Mouse (Mus musculus) midbrain, embryonic 11.5 days (tissue): Measurements from ENCODE around the gene Slc25a21. TPM values are rescaled to one million over a fixed set of nuclear protein-coding genes. Genes with fewer than 3 reads are reported as not detected.

Experiments
- ATAC-seq: fragments of 200-750 bp; cut with Nextera tagmentation; 2 replicates; pipeline ENCODE4 v1.8.0; 2017; ENCODE audit warnings: moderate TSS enrichment, moderate library complexity; ENCODE audit not compliant: low FRiP score
- DNase-seq: peaks from one replicate; pipeline ENCODE4 v3.0.0; 2015; ENCODE audit warnings: low spot score; ENCODE audit errors: missing footprints
- H3K27ac ChIP-seq: fragments of 300-500 bp; sonication (generic); 2 replicates; pipeline ENCODE4 v1.5.1; 2014; ENCODE audit warnings: low read depth, low read length
- H3K27me3 ChIP-seq: fragments of 300-500 bp; sonication (generic); 2 replicates; pipeline ENCODE4 v1.6.1; 2014; ENCODE audit warnings: mild to moderate bottlenecking, low read length, moderate library complexity, mixed read lengths; ENCODE audit not compliant: control insufficient read depth, insufficient read depth
- H3K36me3 ChIP-seq: fragments of 300-500 bp; sonication (generic); 2 replicates; pipeline ENCODE4 v1.6.1; 2014; ENCODE audit warnings: mild to moderate bottlenecking, low read length, moderate library complexity, mixed read lengths; ENCODE audit not compliant: control insufficient read depth, insufficient read depth
- H3K4me1 ChIP-seq: fragments of 300-500 bp; sonication (generic); 2 replicates; pipeline ENCODE4 v1.6.1; 2014; ENCODE audit warnings: low read length; ENCODE audit not compliant: control insufficient read depth, insufficient read depth
- H3K4me2 ChIP-seq: fragments of 300-500 bp; sonication (generic); 2 replicates; pipeline ENCODE4 v1.6.1; 2014; ENCODE audit warnings: mild to moderate bottlenecking, moderate library complexity
- H3K4me3 ChIP-seq: fragments of 300-500 bp; sonication (generic); 2 replicates; pipeline ENCODE4 v1.5.1; 2014; ENCODE audit warnings: low read depth, low read length
- H3K9ac ChIP-seq: fragments of 300-500 bp; sonication (generic); 2 replicates; pipeline ENCODE4 v1.6.1; 2014; ENCODE audit warnings: low read length
- H3K9me3 ChIP-seq: fragments of 300-500 bp; sonication (generic); 2 replicates; pipeline ENCODE4 v1.6.1; 2016; ENCODE audit warnings: low read length; ENCODE audit not compliant: control insufficient read depth
- WGBS: fragments of 180-500 bp; shearing (Covaris S2); extraction: QIAGEN DNeasy Blood & Tissue Kit; methylation state at CpG from one replicate; pipeline ENCODE4 v1.1.7; 2014; 5-methylcytosine and 5-hydroxymethylcytosine counted together
- polyA plus RNA-seq: library from polyadenylated mRNA; unstranded; fragments of >200 nt; fragmentation: Nextera tagmentation; extraction: Ambion mirVana; gene quantifications from 2 replicates; pipeline ENCODE4 v1.2.1, GENCODE M21; 2014

The Slc25a21 gene
- polyA plus RNA-seq, 1 experiment from 2014 or later = 2.5 TPM

DNA sequence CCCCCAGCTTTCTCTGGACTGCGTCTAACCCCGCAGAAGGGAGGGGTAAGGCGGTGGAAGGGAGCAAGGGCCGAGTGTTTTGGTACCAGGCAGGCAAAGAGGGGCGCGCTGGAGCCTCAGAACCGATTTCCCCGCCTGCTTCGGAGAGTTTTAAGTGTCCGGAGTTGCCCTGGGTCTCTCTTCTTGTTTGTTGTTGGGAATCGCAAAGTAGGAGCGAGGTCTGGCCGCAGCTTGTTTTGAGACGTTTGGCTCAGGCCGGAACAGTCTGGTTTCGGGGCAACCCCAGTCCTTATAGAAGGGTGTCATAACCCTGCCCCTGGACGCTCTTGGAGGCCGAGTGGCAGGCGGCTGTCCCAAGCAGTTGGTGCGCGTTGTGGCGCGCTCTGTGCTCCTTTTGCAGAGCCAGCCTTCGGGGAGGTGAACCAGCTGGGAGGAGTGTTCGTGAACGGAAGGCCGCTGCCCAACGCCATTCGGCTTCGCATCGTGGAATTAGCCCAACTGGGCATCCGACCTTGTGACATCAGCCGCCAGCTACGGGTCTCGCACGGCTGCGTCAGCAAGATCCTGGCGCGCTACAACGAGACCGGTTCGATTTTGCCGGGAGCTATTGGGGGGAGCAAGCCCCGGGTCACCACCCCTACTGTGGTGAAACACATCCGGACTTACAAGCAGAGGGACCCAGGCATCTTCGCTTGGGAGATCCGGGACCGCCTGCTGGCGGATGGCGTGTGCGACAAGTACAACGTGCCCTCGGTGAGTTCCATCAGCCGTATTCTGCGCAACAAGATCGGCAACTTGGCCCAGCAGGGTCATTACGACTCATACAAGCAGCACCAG, 500.9 kb downstream of the Slc25a21 start:
- Histone ChIP-seq H3K36me3 (no peaks in the 10 kb centered on the region), H3K4me1 (peaks cover 18% of the 10 kb centered on the region), H3K9ac (no peak overlapping the region), H3K27ac (no peak overlapping the region), H3K4me2 (peak overlapping the region; percentile 39), H3K4me3 (peak overlapping the region; percentile 23), H3K9me3 (no peaks in the 10 kb centered on the region), H3K27me3 (peaks cover 97% of the 10 kb centered on the region)
- under 1% methylated on average over 57 of the region's 57 CpGs for WGBS
- DNase-seq (peak; percentile 97), ATAC-seq (no peak)

DNA sequence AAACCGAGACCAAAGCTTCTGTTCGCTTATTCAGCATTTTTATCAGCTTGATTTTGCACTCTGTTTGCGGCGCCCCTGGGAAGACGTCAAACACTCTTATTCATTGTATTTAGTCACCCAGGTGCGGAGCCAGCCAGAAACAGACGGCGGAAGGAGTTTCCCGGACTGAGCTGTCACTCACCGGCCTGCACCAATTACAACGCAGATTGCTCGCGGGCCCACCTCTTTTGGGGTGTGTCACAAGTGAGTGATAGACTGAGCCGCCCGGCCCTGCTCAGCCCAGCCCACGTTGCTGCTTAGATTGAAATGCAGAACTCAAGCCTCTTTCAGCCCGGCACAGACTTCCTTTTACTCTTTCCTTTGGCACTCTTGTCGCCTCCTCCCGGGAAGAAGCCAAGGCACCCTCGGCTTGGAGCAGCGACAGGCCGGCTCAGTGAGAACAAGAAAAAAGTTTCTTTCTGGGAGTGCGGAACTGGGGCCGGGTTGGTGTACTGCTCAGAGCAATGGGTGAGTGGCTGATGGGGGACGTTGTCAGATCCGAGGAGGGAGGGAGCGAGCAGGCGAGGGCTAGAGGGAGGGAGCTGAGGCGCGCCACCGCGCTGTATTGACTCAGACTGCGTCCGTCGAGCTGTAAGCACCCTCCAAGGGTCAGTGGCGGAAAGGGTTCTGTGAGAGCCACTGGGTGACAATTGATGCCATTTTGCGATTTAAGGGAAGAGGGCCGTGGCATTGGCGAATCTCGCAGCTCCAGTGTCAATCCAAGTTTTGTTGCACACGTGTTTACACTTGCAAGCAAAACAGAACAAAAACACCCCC, 501.7 kb downstream of the Slc25a21 start:
- H3K4me2 ChIP-seq = peak overlapping the region; percentile 39
- H3K36me3 ChIP-seq = no peaks in the 10 kb centered on the region
- H3K27me3 ChIP-seq = peaks cover 98% of the 10 kb centered on the region
- DNase-seq (peak; percentile 97), ATAC-seq (peak; percentile 91)
- H3K4me3 ChIP-seq = peak overlapping the region; percentile 23
- no peak overlapping the region for H3K9ac ChIP-seq
- H3K9me3 ChIP-seq = no peaks in the 10 kb centered on the region
- H3K4me1 ChIP-seq = peaks cover 21% of the 10 kb centered on the region
- 0% methylated on average over 41 of the region's 41 CpGs for WGBS
- no peak overlapping the region for H3K27ac ChIP-seq

DNA sequence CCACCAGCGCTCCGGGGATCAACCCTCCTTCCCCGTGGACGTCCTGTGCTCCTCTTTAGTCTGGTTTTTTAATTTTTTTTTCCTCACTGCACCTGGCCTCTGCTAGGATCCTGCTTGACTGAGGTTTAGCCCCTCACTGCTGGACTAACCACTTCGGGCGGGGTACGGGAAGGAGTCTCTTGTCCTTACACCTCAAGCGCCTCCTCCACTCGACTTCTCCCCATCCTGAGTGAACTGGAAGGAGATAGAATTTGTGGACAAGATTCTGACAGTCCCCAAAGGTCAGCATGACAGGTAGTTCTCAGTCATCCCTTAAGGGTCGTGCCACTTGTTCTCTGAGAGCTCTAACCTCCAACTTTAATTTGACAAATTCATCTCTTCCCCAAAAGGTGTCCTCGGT, 502.3 kb downstream of the Slc25a21 start:
- Histone ChIP-seq H3K4me1 (peaks cover 21% of the 10 kb centered on the region), H3K27ac (no peak overlapping the region), H3K27me3 (peaks cover 98% of the 10 kb centered on the region), H3K4me3 (no peak overlapping the region), H3K9ac (no peak overlapping the region), H3K4me2 (peak overlapping the region; percentile 39; the same call in 1 of the 2 replicates), H3K36me3 (no peaks in the 10 kb centered on the region), H3K9me3 (no peaks in the 10 kb centered on the region)
- under 1% methylated on average over 11 of the region's 11 CpGs for WGBS
- ATAC-seq (no peak), DNase-seq (peak; percentile 94)

DNA sequence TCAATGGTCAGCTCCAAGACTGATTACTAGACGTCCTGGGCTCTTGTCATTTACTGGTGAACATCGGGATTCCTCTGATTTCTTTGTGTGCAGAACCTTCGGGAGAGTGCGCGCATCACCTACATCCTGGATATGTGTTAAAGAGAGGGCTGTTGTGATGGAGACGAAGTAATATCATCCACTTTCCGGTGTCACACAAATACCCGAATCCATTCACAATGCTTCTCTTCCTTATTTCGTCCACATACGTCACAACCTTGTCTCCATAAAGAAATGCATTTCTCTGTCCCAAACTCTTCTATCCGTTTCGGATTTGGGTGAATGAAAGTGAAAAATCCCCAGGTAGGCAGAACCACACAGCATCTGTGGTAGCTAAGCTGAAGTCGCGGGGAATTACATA, 502.9 kb downstream of the Slc25a21 start:
- Histone ChIP-seq H3K4me3 (no peak overlapping the region), H3K9ac (no peak overlapping the region), H3K27me3 (peaks cover 98% of the 10 kb centered on the region), H3K9me3 (no peaks in the 10 kb centered on the region), H3K4me2 (no peak overlapping the region), H3K36me3 (no peaks in the 10 kb centered on the region), H3K27ac (no peak overlapping the region), H3K4me1 (peaks cover 21% of the 10 kb centered on the region)
- no peak for ATAC-seq
- WGBS = 1% methylated on average over 14 of the region's 14 CpGs
- peak; percentile 90 for DNase-seq

DNA sequence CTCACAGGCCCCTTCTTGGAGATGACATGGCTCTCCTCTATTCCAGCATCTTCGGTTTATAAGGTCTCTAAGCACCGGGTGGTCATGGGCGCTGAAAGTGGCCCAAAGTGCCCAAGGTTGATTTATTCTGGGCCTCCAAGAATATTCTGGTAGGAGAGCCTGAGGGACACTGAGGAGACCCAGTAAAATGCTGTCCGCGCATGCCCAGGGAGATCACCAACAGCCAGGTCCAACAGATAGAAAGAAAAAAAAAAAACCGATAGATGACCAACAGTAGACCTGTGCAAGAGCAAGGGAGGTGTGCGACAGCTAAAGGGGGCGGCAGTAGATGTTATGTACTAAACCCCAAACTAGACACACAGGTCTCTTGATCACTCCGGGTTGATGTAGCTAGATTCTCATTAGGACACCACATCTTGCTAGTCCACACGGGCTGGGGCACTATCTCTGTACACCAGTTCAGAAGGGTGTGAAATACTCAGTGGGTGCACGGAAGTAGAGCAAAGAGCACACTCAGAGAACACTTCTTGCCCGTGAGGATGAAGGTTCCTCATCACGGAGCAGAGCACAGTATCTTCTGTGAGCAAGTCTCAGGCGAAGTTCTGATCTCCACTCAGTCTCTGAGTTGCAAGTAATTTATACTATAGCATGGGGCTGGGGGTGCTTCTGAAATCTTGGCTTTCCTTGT, 503.7 kb downstream of the Slc25a21 start:
- WGBS = 2% methylated on average over 14 of the region's 14 CpGs
- DNase-seq = peak; percentile 95

DNA sequence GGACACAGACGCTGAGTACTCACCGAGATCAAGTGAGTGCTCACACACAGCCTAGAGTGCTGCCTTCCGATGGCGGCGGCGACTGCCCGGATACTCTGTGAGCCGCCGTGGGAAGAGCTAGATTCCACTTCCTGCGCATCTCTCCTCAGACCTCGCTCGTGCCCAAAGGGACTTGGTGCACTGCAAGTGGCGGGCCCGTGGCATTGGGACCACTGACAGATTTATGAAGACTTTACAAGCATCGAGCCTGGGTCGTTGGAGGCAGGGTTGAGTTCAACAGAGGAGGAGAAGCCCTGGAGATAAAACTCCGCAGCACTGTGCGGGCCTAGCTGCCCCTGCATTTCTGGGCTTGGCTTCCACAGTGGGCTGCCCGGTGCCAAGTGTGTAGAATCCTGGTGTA, 504.7 kb downstream of the Slc25a21 start:
- no peak overlapping the region for H3K4me2 ChIP-seq
- peaks cover 100% of the 10 kb centered on the region for H3K27me3 ChIP-seq
- H3K9ac ChIP-seq = no peak overlapping the region
- H3K4me3 ChIP-seq = no peak overlapping the region
- ATAC-seq (no peak), DNase-seq (peak; percentile 96)
- no peak overlapping the region for H3K27ac ChIP-seq
- 2% methylated on average over 19 of the region's 19 CpGs for WGBS
- no peaks in the 10 kb centered on the region for H3K36me3 ChIP-seq
- peaks cover 21% of the 10 kb centered on the region for H3K4me1 ChIP-seq
- H3K9me3 ChIP-seq = no peaks in the 10 kb centered on the region

More for the DNA sequence above, 503.7 kb downstream of the Slc25a21 start:
- Histone ChIP-seq H3K36me3 (no peaks in the 10 kb centered on the region), H3K4me1 (peaks cover 21% of the 10 kb centered on the region), H3K27ac (no peak overlapping the region), H3K27me3 (peaks cover 100% of the 10 kb centered on the region), H3K4me3 (no peak overlapping the region), H3K9me3 (no peaks in the 10 kb centered on the region), H3K4me2 (no peak overlapping the region), H3K9ac (no peak overlapping the region)
- no peak for ATAC-seq

DNA sequence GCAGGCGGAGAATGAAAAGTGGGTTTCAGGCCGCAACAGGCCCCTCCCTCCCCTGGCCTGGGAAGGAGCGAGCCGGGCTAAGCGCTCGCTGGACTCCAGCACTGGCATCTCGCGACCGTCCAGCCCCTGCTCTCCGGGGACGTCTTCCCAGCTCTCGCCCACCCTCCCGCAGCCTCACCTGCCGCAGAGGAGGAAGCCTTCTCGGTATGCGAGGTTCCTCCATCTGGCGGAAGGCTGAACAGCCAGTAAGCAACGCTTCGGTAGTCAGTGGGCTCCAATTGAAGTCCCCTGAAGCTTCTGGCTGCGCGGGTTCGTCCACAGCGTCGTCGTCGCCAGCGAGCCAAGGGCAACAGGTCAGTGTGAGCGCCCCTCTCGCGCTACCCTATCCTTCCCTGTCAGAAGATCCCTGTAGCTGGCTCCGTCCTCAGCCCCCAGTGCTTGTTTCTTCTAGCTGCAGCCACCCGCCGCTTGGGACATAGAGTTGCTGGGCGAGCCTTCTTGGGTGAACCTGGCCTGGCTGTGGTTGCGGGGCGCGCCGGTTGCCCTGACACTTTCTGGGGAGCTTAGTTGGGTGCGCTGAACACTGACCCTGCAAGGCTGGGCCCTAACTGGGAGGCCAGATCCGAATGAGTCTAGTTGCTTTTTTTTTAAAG, 505.7 kb downstream of the Slc25a21 start, which contains the start of gene Pax9:
Gene Pax9 (plus strand): TSS at position 341 of the 653 bp plus-strand sequence.
- no peak within 1 kb of the TSS for H3K27ac ChIP-seq
- no peaks in the 10 kb centered on the region for H3K36me3 ChIP-seq
- no peaks in the 10 kb centered on the region; the same call in 1 of the 2 replicates for H3K9me3 ChIP-seq
- no peak within 1 kb of the TSS for H3K9ac ChIP-seq
- peaks cover 15% of the 10 kb centered on the region for H3K4me1 ChIP-seq
- under 1% methylated on average over 38 of the region's 40 CpGs for WGBS
- no peak within 1 kb of the TSS for H3K4me3 ChIP-seq
- ATAC-seq = no peak
- H3K4me2 ChIP-seq = peak within 1 kb of the TSS; percentile 29; the same call in 1 of the 2 replicates
- H3K27me3 ChIP-seq = peaks cover 98% of the 10 kb centered on the region
- DNase-seq = peak; percentile 95

DNA sequence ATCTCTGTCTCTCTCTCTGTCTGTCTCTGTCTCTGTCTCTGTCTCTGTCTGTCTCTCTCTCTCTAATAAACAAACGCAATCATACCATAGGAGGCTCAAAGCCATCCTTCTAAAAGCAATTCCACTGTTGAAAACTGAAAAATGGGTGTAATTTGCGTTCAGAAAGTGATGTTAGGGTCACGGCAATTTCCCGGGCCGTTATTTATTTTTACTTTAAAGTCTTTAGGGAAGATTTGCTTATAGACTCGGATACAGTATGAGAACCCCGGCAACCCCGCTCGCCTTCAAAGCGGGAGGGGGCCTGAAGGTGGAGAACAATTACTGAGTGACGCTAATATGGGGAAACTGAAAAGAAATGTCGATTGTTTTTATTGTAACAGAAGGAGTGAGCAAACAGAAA, 506.3 kb downstream of the Slc25a21 start:
- Histone ChIP-seq H3K27me3 (peaks cover 98% of the 10 kb centered on the region), H3K27ac (no peak overlapping the region), H3K4me2 (peak overlapping the region; percentile 29; the same call in 1 of the 2 replicates), H3K9ac (no peak overlapping the region), H3K9me3 (no peaks in the 10 kb centered on the region; the same call in 1 of the 2 replicates), H3K4me3 (no peak overlapping the region), H3K4me1 (peaks cover 12% of the 10 kb centered on the region), H3K36me3 (no peaks in the 10 kb centered on the region)
- WGBS = 2% methylated on average over 12 of the region's 12 CpGs
- no peak for ATAC-seq
- DNase-seq = peak; percentile 93
